Mouse (Mus musculus) G1E (cell line): ENCODE data around the gene Llgl1.

Source experiments
- CTCF ChIP-seq: IDR thresholded peaks from 2 replicates; pipeline ENCODE4 v1.5.1; 2012; ENCODE audit warnings: low read depth, low read length, inconsistent platforms, mixed read lengths
- GATA1 ChIP-seq: IDR thresholded peaks from 2 replicates; pipeline ENCODE4 v1.6.1; 2012; ENCODE audit warnings: borderline replicate concordance, low read length, inconsistent platforms, mixed read lengths

- no peak for TF ChIP-seq CTCF
- TF ChIP-seq GATA1, result no peak
Measured at GRCm38 (mm10) chr11:60715833-60716232, 16.3 kb downstream of the Llgl1 start.
